Mouse (Mus musculus): Measurements from ENCODE around the gene Tex30.
"Not testable (repeated sequence)": the region's sequence is repeated elsewhere in the genome, so short reads cannot be mapped to it uniquely, and the experiment has no call there.

The Tex30 gene

GRCm38 (mm10) chr1:44102259-44102717 lies at the start of gene Tex30:
Tex30 (minus strand) TSS chr1:44102441.
- DNase-seq (ENCODE audit: low read depth, low spot score), result peak; percentile 85

GRCm38 (mm10) chr1:44148706-44149105 lies 46.5 kb upstream of the Tex30 start:
- no peak for DNase-seq (ENCODE audit: low read depth, low spot score)

DNA sequence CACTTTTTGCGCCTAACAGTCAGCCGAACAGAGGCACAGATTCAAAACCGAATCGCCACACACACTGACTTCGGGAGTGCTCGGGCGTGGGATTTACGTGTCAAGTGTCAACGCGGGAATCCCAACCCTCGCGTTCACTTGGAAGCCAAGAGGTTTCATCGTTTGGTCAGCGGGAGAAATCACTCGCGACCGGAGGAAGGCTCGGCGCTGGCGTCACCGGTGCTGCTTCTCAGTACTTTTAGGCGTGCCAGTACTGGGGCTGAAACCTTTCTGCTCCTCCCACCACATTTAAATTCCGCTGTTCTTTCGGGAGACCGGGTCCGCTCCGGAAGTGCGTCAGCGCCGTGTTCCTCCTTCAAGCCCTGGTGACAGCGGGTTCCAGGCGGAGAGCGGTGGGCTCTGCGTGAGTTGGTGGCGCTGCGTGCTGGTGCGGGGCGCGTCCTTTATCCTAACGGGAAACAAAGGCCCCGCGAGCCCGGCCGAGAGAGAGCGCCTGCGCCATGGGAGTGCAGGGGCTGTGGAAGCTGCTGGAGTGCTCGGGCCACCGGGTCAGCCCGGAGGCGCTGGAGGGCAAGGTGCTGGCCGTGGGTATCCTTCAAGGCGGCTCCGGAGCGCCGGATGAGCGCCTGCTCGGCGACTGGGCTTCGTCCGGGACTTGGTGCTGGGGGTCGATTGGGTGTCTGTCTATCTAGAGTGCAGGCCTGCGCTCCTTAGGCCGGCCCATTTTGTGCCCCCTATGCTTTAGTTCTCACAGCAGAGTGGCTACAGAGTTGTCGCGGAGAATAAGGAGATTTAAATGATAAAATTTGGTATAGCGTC lies 45.5 kb upstream of the Tex30 start, which contains the start of gene Ercc5:
Gene Ercc5 (plus strand): TSS at position 182 of the 819 bp plus-strand sequence.
- peak; percentile 68 for DNase-seq (ENCODE audit: low read depth, low spot score)

GRCm38 (mm10) chr1:44142747-44143146 lies 40.5 kb upstream of the Tex30 start:
- no peak for DNase-seq (ENCODE audit: low read depth, low spot score)

GRCm38 (mm10) chr1:44140232-44140631 lies 38.0 kb upstream of the Tex30 start:
- no peak for DNase-seq (ENCODE audit: low read depth, low spot score)

DNA sequence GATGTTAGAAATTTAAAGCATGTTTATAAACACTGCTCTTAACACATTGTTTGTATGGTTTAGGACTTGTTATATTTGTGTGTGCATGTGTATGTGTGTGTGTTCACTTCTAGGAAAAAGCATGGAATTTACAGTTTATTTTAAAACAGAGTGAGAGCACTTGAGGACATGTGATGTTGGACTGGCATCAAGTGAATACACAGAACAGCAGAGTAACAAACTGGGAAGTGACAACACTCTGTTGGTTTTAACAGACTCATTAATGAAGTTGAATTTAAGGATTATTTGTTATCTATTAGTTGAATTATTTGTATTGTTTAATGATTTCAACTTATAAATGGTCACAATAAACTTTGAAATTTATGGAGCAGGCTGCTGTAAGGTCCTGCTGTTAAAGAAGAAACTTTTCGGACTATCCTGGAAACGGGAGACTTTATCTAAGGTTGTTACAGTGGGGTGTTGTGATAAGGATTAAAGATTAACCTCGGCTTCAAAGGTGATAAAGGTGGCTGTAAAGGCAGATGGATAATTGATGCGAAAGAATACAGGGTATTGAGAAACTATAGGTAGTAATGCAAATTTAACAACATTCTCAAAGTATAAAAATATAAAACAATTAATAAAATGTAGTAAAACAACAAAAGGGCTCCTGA lies 27.8 kb upstream of the Tex30 start:
- no peak for DNase-seq (ENCODE audit: low read depth, low spot score)

DNA sequence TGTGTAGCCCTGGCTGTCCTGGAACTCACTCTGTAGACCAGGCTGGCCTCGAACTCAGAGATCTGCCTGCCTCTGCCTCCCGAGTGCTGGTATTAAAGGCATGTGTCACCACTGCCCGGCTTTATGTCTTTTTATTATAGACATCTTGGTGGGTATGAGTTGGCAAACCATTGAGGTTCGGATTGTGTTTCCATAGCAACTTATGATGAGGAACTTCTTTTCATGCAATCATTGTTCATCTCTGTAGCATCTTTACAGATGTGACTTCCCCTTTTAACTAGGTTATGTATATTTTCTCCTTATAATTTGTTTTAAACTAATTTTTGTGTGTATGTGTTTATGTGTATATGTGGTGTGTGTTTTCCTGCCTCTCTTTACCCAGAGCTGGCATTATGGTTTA lies 23.3 kb upstream of the Tex30 start:
- no peak for DNase-seq (ENCODE audit: low read depth, low spot score)

DNA sequence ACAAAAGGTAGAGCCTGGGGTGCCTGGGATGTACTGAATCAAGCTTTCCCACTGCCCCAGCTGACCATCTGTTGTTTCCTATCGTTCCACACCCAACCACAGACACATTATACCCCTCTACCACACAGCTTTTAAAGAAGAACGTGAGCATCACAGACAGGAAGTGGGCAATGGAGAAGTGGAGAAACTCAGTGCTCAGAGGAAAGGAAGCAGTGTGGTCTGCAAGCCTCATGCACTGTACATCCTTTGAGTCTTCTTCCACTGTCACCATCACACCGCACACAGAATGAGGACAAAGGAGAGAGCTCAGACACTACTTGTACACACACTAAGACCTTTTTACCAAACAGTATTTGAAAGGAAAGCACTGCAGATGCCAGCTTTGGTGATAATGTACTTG lies 20.0 kb upstream of the Tex30 start:
- no peak for DNase-seq (ENCODE audit: low read depth, low spot score)

DNA sequence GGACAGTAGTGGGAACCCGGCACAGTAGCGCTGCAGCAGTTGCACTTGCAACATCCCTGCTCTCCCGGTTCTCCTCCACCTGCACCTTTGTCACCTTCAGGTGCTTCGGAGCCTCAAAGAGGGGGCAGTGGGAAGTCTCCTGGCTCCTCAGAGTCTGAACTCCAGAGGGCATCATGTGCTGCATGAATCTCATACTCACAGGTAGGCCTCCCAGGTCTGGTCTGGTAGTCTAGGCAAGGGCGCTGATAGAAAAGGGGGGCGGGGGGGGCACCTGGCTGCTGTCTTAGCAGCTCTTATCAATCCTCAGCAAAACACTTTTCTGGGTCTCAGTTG lies 17.8 kb upstream of the Tex30 start:
- no peak for DNase-seq (ENCODE audit: low read depth, low spot score)

DNA sequence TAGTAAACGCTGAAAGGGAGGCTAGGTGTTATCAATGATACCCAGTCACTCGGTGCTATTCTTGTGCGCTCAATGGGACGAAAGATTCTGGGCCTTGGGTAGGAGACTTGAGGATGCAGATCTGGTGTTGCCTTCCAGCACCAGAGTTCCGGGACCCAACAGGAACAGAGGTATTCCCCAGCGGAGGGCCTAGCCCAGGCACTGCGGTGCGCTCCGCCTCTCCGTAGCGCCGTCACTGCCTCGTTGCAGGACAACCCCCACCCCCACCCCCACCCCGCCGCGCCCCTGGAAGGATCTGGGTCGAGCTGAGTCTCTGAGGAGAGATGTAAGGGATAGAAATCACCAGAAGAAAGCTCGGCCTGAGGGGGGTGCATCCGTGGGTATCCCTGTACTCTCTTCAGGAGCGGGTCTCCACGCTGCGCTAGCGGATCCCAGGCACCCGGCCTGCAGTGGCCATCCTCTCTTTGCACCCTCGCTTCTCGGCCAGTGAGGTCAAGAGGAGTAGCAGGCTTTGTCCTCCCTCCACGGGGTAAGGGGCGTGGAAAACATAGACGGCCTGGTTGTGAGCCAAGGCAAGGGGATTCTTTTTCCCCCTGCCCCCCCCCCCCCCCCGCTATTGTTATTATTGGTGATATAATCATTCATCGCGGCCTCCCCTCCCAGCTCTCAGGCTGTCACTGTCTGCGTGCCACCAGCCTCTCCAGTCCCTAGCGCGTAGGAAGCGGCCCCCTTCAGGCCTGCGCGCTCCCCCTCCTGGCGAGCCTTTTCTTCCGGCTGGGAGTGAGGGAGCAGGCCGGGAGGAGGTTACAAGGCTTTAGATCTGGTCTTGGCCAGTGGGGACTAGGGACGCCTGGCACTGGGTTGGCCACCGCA lies 17.2 kb upstream of the Tex30 start:
- peak; percentile 63 for DNase-seq (ENCODE audit: low read depth, low spot score)

- peak; percentile 81 for DNase-seq (ENCODE audit: low read depth, low spot score)
Measured at GRCm38 (mm10) chr1:44118239-44119054, 16.2 kb upstream of the Tex30 start, which contains the start of the genes Kdelc1 and Bivm. Kdelc1 (minus strand) TSS chr1:44118808. Bivm (plus strand) TSS chr1:44118957.

DNA sequence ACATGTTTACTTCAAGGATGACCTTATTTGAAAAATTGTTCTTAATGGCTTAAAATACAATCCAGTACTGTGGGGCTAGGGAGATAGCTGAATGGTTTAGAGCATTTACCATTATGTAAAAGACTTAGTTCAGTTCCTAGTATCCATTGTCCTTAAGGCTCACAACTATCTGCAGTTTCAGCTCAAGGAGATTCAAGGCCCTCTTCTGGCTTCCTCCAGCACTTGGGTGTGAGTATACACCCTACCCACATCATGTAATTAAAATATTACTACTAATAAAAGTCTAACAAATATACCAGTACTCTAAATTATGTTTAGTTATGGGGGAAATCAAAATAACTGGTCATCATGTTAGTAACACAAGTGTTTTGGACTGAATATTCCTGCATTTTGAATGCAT lies 15.3 kb upstream of the Tex30 start:
- DNase-seq (ENCODE audit: low read depth, low spot score), result no peak

DNA sequence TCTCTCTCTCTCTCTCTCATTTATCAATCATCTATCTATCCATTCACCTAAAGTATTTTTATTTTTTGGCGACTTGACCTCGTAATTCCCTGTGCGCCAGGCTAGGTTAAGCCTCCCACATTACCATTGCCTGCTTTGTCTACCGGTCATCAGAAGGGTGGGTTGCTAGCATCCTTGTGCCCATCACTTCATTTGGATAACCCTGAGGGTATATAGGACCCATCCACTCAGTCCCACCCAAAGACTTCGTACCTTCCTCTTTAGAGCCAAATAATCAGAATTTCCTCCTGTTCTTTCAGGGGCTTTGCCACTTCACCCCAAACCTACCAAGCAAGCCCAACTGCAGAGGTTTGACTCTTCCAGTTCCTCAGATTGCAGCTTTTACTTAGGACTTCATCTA lies 698 bp upstream of the Tex30 start:
- no peak for DNase-seq (ENCODE audit: low read depth, low spot score)

- DNase-seq (ENCODE audit: low read depth, low spot score), result no peak
Measured at GRCm38 (mm10) chr1:44101448-44102225, 604 bp downstream of the Tex30 start.

- DNase-seq (ENCODE audit: low read depth, low spot score), result peak; percentile 23
Measured at GRCm38 (mm10) chr1:44064625-44065024, 37.6 kb downstream of the Tex30 start.

DNA sequence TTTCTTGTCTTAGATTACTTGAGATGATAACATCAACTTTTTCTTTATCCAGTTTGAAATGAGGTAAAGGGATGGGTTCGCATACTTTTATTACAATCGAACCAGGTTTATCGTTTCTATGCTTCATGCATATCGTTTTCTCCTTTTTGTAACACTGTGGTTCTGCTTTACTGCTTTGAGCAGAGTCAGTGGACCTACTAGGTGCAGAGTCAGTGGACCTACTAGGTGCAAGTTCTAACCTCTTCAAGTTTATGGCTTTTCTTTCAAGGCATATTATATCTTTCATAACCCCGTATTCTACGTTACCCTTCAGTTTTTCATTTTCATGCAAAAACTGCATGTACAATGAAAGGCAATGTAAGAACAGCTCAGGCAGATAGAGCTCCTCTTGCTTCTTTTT lies 38.8 kb downstream of the Tex30 start:
- no peak for DNase-seq (ENCODE audit: low read depth, low spot score)

- no peak for DNase-seq (ENCODE audit: low read depth, low spot score)
Measured at GRCm38 (mm10) chr1:44061836-44062235, 40.4 kb downstream of the Tex30 start, which contains the start of gene Gm8251. Gm8251 (minus strand) TSS chr1:44061936.

DNA sequence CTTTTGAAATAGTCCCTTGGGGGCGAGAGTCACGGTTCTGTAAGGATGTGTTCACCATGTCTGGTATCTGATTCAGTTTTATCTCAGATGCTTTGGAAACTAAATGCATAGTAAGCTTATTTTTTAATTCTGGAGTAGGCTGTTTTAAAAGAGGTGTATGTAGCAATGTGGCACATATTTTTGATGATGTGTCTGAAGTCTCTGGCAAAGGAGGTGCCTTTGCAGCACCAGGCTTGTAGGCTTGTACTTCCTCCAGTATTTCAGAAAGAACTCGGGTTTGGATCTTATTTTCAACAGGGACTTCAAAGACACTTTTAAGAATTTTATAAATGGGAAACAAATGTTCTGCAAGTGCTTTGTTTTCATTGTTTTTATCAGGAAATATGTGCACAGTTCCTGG lies 44.4 kb downstream of the Tex30 start:
- no peak for DNase-seq (ENCODE audit: low read depth, low spot score)

GRCm38 (mm10) chr1:44046556-44046955 lies 55.7 kb downstream of the Tex30 start:
- DNase-seq (ENCODE audit: low read depth, low spot score), result no peak

DNA sequence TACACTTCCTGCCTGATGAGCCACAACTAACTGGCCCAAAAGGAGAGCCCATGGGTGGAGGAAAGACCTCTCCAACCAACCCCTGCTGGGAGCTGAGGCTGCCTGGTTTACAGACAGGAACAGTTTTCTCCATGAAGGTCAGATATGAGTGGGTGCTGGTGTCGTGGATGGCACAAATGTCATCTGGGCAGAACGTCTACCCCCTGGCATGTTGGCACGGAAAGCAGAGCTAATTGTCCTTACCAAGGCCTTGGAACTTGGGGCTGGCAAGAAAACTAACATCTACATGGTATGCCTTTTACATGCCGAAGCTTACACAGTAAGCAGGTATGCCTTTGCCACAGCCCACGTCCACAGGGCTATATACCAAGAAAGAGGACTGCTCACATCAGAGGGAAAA lies 56.6 kb downstream of the Tex30 start:
- DNase-seq (ENCODE audit: low read depth, low spot score), result not testable (repeated sequence)
